Mouse (Mus musculus) cerebellum, adult 8-10 months (tissue): Measurements from ENCODE around the gene Gm10775.

Experiments used
- DNase-seq: peaks from one replicate; pipeline ENCODE4 v3.0.0; 2022

The Gm10775 gene

DNA sequence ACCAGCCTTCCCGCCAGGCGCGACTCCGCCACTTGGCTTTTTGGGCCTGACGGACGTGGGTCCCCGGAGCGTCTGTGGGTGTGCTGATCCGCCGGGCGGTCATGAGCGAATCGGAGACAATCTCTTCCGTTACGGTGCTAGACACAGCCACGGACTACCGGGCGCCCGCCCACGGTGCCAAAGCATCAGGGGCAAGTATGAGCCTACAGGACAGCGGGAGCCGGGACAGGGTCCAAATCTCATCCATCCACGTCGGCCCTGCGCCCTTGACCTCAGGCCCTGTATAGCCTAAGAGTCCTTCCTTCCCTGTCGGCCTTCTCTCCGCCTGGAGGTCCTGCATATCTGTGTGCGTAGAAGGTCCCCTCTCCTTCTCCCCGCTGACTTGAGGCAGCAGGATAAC, at the start of gene Gm10775:
TSS of gene Gm10775 (plus strand) at position 301 of the 400 bp plus-strand sequence.
- DNase-seq = no peak

DNA sequence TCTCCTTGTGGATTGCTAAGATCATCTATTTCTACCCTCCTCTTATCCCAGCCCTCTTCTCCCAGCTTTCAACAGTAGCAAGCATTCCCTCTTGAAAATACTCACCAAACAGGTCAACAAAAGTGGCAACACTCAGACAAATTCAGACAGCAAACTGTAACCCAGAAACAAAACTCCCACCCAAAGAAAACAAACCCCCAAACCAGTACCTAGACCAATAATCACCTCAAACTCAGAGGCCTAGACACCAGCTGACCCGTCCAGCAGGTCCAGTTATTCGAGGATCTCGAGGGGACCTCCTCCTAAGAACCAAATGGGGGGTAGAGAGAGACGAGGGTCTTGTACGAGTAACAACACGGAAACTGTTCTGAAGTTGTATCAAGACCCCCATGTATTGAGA, 33.4 kb upstream of the Gm10775 start:
- DNase-seq = no peak

DNA sequence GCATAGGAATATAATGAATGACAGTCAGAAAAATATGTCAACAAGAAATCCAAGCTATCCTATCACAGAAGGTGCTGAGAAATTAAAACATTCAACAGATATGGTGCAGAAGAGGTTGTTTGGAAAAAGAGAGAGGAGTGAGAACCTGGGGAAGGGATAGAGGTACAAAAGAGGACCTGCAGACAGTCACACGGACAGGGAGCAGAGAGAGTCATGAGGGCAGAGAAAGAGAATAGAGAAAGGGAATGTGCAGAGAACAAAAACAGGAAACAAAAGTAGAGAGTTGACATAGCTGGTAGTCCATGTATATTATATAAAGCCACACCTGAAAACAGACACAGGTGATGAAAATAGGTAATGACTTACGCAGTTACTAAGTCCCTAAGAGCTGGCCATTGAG, 32.7 kb upstream of the Gm10775 start:
- no peak for DNase-seq

DNA sequence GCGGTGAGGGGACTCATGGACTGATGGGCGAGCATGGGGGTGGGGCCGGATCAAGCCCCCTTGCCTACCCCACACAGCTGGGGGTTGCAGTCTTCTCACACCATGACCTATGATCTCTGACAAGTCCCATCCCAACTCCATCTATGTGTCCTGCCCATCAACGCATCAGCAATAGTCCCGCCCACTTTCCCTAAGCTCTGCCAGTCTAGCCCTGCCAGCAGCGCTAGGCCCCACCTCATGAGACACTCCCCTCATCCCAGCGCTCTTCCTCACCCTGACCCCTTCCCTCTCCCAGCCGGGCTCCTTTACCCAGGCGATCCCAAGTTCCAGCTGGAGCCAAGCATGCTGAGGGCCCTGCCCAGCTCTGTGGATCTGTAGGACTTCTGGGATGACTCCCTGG, 22.1 kb upstream of the Gm10775 start:
- DNase-seq = no peak

DNA sequence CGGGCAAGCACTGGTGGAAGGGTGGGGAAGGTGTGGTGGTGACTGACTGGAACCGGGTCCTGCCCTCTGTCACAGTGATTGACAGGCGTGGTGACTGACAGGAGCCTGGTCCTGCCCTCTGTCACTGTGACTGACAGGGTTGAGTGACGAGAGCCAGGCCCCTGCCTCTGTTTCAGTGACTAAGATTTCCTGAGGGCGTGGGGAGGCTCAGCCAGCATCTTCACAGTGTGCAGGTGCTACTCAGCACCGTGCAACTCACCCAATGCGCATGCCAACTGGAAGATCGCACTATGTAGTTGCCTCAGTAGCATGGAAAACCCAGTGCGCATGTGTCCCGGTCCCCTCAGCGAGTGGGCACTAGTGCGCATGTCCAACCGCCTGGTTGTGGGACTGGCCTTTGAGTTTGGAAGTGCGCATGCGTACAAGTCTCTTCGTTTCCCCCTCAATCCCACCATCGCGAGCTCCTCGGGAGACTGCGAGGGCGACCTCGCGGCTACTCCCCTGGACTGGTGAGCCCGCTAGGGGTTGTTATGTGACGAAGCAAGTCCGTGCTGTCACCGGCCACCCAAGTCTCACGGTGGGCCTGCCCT, 18.7 kb upstream of the Gm10775 start:
- peak; percentile 97 for DNase-seq

DNA sequence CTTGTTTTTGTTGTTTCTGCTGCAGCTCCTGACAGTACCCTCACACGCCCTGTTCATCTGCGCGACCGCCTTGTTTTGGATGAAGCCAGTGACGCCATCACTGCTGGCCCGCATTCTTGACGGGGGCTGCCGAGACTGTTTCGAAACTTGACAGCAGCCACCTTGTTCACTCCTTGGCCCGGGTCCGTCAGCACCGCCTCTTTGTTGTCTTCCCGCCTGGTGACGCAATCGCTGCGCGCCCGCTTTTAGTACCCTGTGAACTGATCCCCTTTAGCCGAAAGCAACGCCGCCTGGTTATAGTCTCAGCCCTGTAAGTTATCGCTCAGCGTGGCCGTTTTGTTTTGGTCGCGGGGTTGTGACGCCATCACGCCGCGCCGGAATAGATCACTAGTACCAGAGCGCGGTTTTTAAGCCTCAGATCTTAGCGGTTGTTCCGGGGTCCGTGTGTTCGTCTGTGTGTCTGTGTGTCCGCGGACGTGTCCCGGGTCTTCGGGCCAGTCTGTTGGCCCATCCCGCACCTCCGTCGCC, 18.2 kb upstream of the Gm10775 start:
- peak; percentile 94 for DNase-seq

DNA sequence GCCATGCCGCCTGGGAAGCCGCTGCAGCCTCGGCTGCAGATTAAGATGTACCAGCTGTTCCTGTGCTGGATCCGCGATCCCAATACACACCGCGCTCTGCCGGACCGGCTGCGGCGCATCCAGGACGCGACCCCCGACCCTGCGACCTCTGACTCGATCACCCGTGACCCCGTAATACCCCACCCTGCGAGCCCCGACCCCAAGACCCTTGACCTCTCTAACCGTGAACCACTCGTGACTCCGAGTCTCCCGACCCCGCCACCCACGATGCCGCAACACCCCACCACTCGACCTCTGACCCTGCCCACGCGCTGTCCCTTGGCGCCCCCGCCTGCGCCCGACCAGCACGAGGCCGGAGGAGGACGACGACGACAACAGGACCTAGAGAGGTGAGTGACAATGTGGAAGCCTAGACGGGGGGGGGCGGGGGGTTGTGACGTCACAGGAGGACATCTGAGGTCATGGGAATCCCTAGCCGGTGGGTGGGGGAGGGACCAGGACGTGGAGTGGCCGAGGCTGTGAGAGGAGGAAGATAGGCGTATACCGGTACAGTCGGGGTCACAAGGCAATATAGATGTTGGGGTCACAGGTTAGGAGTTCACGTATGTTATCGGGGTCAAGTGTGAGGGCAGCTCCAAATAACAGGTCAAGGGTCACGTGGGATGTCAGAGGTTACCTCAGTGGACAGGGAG, 17.6 kb upstream of the Gm10775 start:
- DNase-seq = no peak

DNA sequence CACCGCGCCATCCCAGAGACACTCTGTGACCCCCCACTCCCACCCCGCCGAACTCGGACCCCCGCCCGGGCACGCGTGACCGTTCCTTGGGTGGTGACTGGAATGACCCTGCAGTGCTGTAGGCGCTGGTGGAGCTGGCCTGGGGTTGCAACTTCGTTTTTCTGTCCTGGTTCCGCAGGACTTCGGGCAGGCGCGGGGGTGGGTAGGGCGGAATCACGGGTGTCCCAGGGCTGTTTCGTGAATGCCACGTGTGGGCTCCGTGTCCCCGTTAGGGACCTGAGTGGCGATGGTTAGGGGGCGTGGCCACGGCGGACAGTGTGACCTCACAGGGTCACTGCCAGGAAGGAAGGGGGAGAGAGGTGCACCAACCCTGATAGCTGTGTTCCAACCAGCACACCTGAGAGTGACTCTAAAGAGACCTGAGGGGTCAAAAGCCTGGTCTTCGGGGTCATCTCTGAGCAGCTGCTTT, 17.0 kb upstream of the Gm10775 start:
- peak; percentile 10 for DNase-seq

DNA sequence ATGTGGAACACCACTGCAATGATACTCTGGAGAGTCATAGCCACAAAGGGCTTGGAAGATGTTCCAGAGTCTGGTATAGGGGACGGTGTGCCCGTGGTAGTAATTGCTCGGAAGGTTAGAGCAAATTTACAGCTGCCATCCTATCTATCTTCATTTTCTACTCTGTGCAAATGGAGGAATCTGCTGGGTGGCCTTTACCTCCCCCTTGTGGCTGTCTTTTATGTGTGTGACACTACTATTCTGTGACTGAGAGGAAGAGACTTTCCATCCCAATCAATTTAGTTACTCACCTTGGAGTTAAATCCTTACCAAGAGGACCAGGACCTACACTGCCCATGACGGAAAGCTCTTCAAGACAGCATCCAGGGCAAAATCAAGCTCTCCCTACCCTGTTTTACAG, 16.1 kb upstream of the Gm10775 start:
- no peak for DNase-seq

DNA sequence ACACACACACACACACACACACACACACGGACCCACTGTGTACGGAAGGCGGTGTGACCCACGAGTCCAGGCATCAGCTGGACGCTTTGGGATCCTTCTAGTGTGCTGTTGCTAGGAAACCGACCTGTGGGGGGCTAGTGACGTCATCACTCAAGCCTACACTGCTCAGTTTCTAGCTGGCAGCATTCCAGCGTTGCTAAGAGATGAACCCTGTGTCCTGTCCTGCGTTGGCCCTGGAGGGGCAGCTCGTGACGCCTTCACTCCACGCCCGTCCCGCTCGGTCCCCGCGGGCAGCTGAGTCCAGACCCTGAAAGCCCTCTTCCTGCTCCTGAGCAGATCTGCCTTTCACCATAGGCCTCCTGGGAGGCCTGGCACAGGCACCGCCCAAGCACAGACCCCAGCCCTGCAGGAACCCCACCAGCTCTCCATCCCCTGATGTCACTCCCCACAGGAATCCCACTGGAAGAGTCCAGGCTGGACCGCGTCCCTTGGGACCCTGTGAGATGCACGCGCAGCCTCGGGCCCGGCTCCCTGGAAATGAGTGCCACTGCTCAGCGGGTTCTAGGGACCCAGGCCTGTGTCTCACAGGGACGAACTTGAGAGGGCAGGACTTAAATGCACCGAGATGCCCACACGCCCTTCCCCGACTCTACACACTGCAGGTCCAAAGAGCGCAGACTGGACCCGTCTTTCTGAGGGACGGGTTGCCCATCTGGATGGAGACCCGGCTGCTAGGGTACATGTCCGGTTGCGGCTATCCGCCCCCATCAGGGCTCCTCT, 974 bp upstream of the Gm10775 start:
- DNase-seq = peak; percentile 45

DNA sequence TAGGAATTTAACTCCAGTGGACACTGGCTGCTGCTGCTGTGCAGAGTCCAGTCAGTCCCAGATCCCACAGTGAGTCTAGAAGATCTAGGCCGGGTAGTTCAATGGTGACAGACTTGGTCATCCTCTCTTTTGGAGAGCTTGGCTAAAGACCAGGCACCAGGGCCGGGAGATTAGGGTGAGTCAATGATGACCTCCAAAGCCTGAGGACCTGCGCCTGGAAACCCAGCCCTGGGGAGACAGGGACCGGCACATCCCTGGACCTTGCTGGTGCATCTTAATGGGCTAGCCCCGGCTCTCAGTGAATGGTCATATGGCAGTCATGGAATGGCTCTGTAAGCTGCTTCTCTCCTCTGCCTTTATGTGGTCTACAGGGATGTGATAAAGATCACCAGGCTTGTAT, 2.7 kb downstream of the Gm10775 start:
- no peak for DNase-seq

DNA sequence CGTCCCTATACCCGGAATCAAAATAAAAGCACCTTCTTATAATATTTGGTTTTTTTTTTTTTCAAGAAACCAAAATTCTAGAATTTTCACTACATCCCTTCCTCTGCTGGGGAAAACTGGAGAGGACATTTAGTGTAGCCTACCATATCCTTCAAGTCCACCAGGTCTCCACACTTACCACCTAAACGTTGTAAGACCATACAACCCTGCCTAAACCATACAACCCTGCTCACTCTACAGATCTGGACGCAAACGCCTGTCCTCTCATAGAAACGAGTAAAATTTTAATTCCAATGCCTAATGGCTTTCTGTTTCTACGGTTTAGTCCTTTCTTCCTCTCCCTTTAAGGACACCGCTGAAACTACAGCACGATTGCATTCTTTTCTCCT, 18.6 kb downstream of the Gm10775 start:
- no peak for DNase-seq

DNA sequence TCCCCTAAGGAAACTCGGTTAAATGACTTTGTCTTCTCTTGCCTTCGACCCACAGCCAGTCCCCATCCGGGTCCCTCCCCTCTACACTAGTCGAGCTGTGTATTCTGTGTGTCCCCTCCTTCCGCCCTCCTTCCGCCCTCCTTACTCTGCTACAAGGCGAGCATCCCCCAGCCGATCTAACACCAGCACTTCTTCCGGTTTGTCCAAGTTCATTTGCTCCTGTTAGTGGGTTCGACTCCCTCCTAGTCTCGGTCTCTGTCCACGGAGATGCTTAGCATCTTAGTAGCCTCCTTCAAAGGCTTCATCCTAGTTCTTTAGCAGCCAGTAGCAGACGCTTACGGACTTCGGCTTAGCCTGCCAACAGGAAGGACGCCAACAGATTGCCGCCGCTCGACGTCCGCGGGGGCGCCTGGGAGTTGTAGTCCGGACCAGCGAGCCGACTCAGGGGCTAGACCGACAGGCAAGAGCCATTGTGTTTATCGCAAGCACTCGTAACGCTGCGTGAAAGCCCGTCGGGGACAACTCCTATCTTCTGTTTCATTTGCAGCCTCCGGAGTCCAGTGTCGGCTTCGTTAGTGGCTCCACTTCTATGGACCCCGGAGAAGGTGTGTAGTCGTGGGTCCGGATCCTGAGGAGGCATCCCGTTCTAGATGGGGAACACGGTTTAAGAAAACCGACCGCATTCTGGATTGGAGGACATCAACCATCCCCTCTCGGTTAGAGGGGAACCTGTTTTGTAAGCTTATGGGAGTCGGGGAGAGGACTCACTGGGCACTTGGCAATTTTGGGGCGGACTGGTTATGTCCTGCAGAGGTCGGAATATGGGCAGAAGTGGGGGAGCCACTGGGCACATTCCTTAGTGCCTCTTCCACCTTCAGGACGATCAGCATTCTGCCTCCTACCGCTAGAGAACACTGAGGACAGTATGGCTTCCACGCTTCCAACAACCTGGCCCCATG, 19.3 kb downstream of the Gm10775 start, which contains the start of gene Zfp369:
TSS of gene Zfp369 (plus strand) at position 432 of the 959 bp plus-strand sequence.
- peak; percentile 92 for DNase-seq

DNA sequence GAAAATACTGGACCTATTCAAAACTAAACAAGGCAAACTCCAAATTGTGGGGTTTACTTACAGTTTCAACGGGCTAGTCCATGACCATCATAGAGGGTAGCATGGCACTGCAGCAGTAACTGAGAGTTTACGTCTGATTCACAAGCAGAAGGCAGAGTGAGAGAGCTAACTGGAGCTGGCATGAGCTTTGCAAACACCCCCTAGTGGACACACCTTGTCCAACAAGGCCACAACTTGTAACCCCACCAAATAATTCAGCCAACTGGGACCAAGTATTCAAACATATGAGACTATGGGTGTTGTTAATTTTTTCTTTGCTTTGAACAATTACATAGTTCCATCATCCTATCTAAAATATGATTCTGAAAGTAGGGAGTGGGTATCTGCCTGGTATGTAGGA, 27.4 kb downstream of the Gm10775 start:
- DNase-seq = no peak

DNA sequence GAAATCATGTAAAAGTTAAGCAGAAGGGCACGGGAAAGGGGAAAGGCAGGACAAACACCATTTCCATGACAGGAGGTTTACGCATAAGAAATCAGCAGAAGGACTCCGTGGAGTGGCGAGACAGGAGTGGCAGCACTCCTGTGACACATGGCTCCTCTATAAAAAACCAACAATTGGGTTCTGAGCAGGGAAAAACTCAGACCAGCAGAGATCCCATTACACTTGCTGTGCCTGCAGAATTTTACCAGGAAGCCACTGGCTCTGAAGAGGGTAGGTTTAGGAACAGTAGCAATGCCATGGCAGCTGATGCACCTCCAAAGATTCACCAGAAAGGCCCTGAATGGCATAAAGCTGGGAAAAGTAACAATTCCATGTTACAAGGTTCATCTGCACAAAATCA, 37.0 kb downstream of the Gm10775 start:
- DNase-seq = no peak
